Mouse (Mus musculus) liver, embryonic 14.5 days (tissue): ENCODE data around the gene Pcp4l1.

Source experiments
- CTCF ChIP-seq: IDR thresholded peaks from 2 replicates; pipeline ENCODE4 v1.5.1; 2016; ENCODE audit warnings: antibody characterized with exemption, low read depth, control low read depth
- EP300 ChIP-seq: IDR thresholded peaks from 2 replicates; pipeline ENCODE4 v1.6.1; 2016; ENCODE audit warnings: antibody characterized with exemption, low read depth

GRCm38 (mm10) chr1:171223168-171223567 is 27.1 kb upstream of the Pcp4l1 start:
- TF ChIP-seq CTCF = no peak
- TF ChIP-seq EP300 = no peak
